Mouse (Mus musculus) kidney, adult 2 months (tissue): ENCODE results near the gene Ror1.

Experiments
- CTCF ChIP-seq: fragments of 200-500 bp; conservative IDR thresholded peaks from 2 replicates; pipeline ENCODE4 v1.5.1; 2011; ENCODE audit warnings: low read depth, mild to moderate bottlenecking, control low read depth, low read length, moderate library complexity, mixed read lengths; ENCODE audit not compliant: insufficient read depth, insufficient read length
- POLR2A ChIP-seq: fragments of 200-500 bp; IDR thresholded peaks from one replicate; pipeline ENCODE4 v1.6.1; 2011; ENCODE audit warnings: low read depth, low read length, control low read depth

DNA sequence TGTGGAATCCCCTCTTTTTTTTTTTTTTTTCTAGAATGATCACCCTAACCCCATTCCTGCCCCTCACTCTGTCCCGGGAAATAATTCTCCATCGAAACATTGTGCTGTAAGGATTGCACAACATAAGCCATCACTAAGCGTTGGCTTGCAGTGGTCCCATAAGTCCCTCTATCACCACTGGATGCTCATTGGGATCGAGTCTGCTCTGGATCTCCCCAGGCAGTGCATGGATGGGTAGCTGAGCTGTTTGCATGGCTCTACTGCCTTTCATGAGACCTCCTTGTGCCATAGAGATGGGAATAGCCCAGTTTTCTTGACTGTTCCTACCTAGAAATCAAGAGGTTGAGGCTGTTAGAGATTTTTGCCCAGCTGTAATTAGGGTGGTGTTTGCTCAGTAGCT is 13.0 kb downstream of the Ror1 start:
- TF ChIP-seq POLR2A, result no peak
- TF ChIP-seq CTCF, result no peak
